Mouse (Mus musculus) myocyte (in vitro differentiated cells): ENCODE results near the gene Lrpprc. TPM values are rescaled to one million over a fixed set of nuclear protein-coding genes. Genes with fewer than 3 reads are reported as not detected.

ENCODE experiments used
- H3K27me3 ChIP-seq: one replicate; pipeline ENCODE4 v1.6.1; 2011; ENCODE audit not compliant: control insufficient read depth, insufficient read depth, insufficient read length
- H3K36me3 ChIP-seq: one replicate; pipeline ENCODE4 v1.6.1; 2011; ENCODE audit not compliant: control insufficient read depth, insufficient read depth
- H3K4me2 ChIP-seq: one replicate; pipeline ENCODE4 v1.6.1; 2011; ENCODE audit warnings: low read depth, control low read depth
- H3K4me3 ChIP-seq: one replicate; pipeline ENCODE4 v1.5.1; 2011; ENCODE audit warnings: mild to moderate bottlenecking, control low read depth, moderate library complexity
- H3K79me2 ChIP-seq: one replicate; pipeline ENCODE4 v1.6.1; 2011; ENCODE audit not compliant: control insufficient read depth, insufficient read depth
- H3ac ChIP-seq: one replicate; pipeline ENCODE4 v1.6.1; 2011; ENCODE audit not compliant: control insufficient read depth, insufficient read length
- CEBPB ChIP-seq: IDR thresholded peaks from 2 replicates; pipeline ENCODE4 v1.6.1; 2011; ENCODE audit warnings: mild to moderate bottlenecking, moderate library complexity; ENCODE audit not compliant: poor library complexity, insufficient read depth, severe bottlenecking
- E2F4 ChIP-seq: IDR thresholded peaks from one replicate; pipeline ENCODE4 v1.6.1; 2011; ENCODE audit warnings: mild to moderate bottlenecking, control low read depth, moderate library complexity; ENCODE audit not compliant: insufficient read depth
- MAX ChIP-seq: IDR thresholded peaks from one replicate; pipeline ENCODE4 v1.6.1; 2011; ENCODE audit warnings: low read depth, mild to moderate bottlenecking, control low read depth
- MYOD1 ChIP-seq, 3 experiments: IDR thresholded peaks; one replicate each; pipeline ENCODE4 v1.6.1; 2011; ENCODE audit warnings: control low read depth in 2 of 3, low read depth in 2 of 3, mild to moderate bottlenecking in 2 of 3, moderate library complexity in 1 of 3; ENCODE audit not compliant: insufficient read length in 2 of 3, control insufficient read depth in 1 of 3
- MYOG ChIP-seq, 3 experiments: IDR thresholded peaks; one replicate each; pipeline ENCODE4 v1.6.1; 2011; ENCODE audit warnings: control low read depth in 2 of 3, low read depth in 2 of 3, mild to moderate bottlenecking in 2 of 3; ENCODE audit not compliant: insufficient read length in 2 of 3, control insufficient read depth in 1 of 3, insufficient read depth in 1 of 3
- POLR2A ChIP-seq: IDR thresholded peaks from one replicate; pipeline ENCODE4 v1.6.1; 2011; ENCODE audit warnings: low read depth, mild to moderate bottlenecking, control low read depth, moderate library complexity; ENCODE audit not compliant: insufficient read length
- POLR2AphosphoS2 ChIP-seq: IDR thresholded peaks from one replicate; pipeline ENCODE4 v1.6.1; 2011; ENCODE audit warnings: low read depth, control low read depth; ENCODE audit not compliant: insufficient read length
- REST ChIP-seq: IDR thresholded peaks from one replicate; pipeline ENCODE4 v1.6.1; 2011; ENCODE audit warnings: mild to moderate bottlenecking, control low read depth, moderate library complexity; ENCODE audit not compliant: insufficient read depth, insufficient read length
- SRF ChIP-seq: IDR thresholded peaks from one replicate; pipeline ENCODE4 v1.6.1; 2011; ENCODE audit warnings: low read depth; ENCODE audit not compliant: control insufficient read depth, insufficient read length
- TCF12 ChIP-seq: IDR thresholded peaks from one replicate; pipeline ENCODE4 v1.6.1; 2011; ENCODE audit warnings: mild to moderate bottlenecking, control low read depth; ENCODE audit not compliant: poor library complexity, insufficient read depth, severe bottlenecking
- TCF3 ChIP-seq: IDR thresholded peaks from one replicate; pipeline ENCODE4 v1.6.1; 2011; ENCODE audit warnings: low read depth, control low read depth; ENCODE audit not compliant: insufficient read length
- USF1 ChIP-seq: IDR thresholded peaks from one replicate; pipeline ENCODE4 v1.6.1; 2011; ENCODE audit warnings: low read depth, mild to moderate bottlenecking, control low read depth, moderate library complexity
- polyA plus RNA-seq: library from polyadenylated mRNA; unstranded; fragments of >200 nt; fragmentation: generic; extraction: Trizol; gene quantifications from one replicate; pipeline ENCODE4 v1.2.1, GENCODE M21; 2012; ENCODE audit warnings: missing spikeins

The Lrpprc gene
- polyA plus RNA-seq, 1 experiment = 23.3 TPM

GRCm38 (mm10) chr17:84791156-84791555 lies 567 bp upstream of the Lrpprc start:
- Histone ChIP-seq H3K4me3 (peak overlapping the region; percentile 86), H3K36me3 (no peaks in the 10 kb centered on the region), H3K27me3 (no peaks in the 10 kb centered on the region), H3K4me2 (peak overlapping the region; percentile 98), H3ac (peak overlapping the region; percentile 78), H3K79me2 (peaks cover 42% of the 10 kb centered on the region)
- TF ChIP-seq REST (no peak), SRF (no peak), POLR2AphosphoS2 (no peak), MYOG (IDR thresholded peaks at IDR 0.05; ENCODE audit: control insufficient read depth in 1 of 3, insufficient read depth in 1 of 3, insufficient read length in 2 of 3, low read depth in 2 of 3) (no peak), TCF3 (no peak), USF1 (no peak), CEBPB (no peak), MAX (no peak), E2F4 (no peak), TCF12 (no peak), POLR2A (no peak), MYOD1 (IDR thresholded peaks at IDR 0.05; ENCODE audit: control insufficient read depth in 1 of 3, insufficient read length in 2 of 3, low read depth in 2 of 3) (no peak)

- H3K36me3 ChIP-seq = no peaks in the 10 kb centered on the region
- peak overlapping the region; percentile 86 for H3K4me3 ChIP-seq
- no peak for TF ChIP-seq TCF3
- no peak for TF ChIP-seq E2F4
- TF ChIP-seq SRF = no peak
- TF ChIP-seq MYOD1 (IDR thresholded peaks at IDR 0.05; ENCODE audit: control insufficient read depth in 1 of 3, insufficient read length in 2 of 3, low read depth in 2 of 3) = no peak
- TF ChIP-seq POLR2A = no peak
- no peak for TF ChIP-seq MAX
- no peak for TF ChIP-seq MYOG (IDR thresholded peaks at IDR 0.05; ENCODE audit: control insufficient read depth in 1 of 3, insufficient read depth in 1 of 3, insufficient read length in 2 of 3, low read depth in 2 of 3)
- TF ChIP-seq USF1 = no peak
- TF ChIP-seq REST = no peak
- no peak for TF ChIP-seq CEBPB
- TF ChIP-seq POLR2AphosphoS2 = no peak
- TF ChIP-seq TCF12 = no peak
- peak overlapping the region; percentile 78 for H3ac ChIP-seq
- peak overlapping the region; percentile 95 for H3K4me2 ChIP-seq
- H3K27me3 ChIP-seq = no peaks in the 10 kb centered on the region
- peaks cover 53% of the 10 kb centered on the region for H3K79me2 ChIP-seq
These were observed 546 bp downstream of the Lrpprc start for GRCm38 (mm10) chr17:84790043-84790442.

GRCm38 (mm10) chr17:84788376-84789125 lies 2.0 kb downstream of the Lrpprc start:
- no peaks in the 10 kb centered on the region for H3K36me3 ChIP-seq
- no peaks in the 10 kb centered on the region for H3K27me3 ChIP-seq
- peaks cover 68% of the 10 kb centered on the region for H3K79me2 ChIP-seq
- H3K4me3 ChIP-seq = peak overlapping the region; percentile 86
- peak overlapping the region; percentile 95 for H3K4me2 ChIP-seq
- TF ChIP-seq TCF3 = no peak
- no peak overlapping the region for H3ac ChIP-seq

GRCm38 (mm10) chr17:84787477-84787876 lies 3.1 kb downstream of the Lrpprc start:
- Histone ChIP-seq H3ac (no peak overlapping the region), H3K4me2 (no peak overlapping the region), H3K36me3 (no peaks in the 10 kb centered on the region), H3K4me3 (no peak overlapping the region), H3K27me3 (no peaks in the 10 kb centered on the region), H3K79me2 (peaks cover 74% of the 10 kb centered on the region)
- TF ChIP-seq POLR2A (no peak), POLR2AphosphoS2 (no peak), USF1 (no peak), TCF3 (no peak), MAX (no peak), REST (no peak), E2F4 (no peak), MYOD1 (IDR thresholded peaks at IDR 0.05; ENCODE audit: control insufficient read depth in 1 of 3, insufficient read length in 2 of 3, low read depth in 2 of 3) (no peak), SRF (no peak), TCF12 (no peak), MYOG (IDR thresholded peaks at IDR 0.05; ENCODE audit: control insufficient read depth in 1 of 3, insufficient read depth in 1 of 3, insufficient read length in 2 of 3, low read depth in 2 of 3) (no peak), CEBPB (no peak)

GRCm38 (mm10) chr17:84786911-84787310 lies 3.7 kb downstream of the Lrpprc start:
- Histone ChIP-seq H3K4me2 (no peak overlapping the region), H3K79me2 (peaks cover 78% of the 10 kb centered on the region), H3K36me3 (no peaks in the 10 kb centered on the region), H3K4me3 (no peak overlapping the region), H3ac (no peak overlapping the region), H3K27me3 (no peaks in the 10 kb centered on the region)
- TF ChIP-seq MAX (no peak), POLR2A (no peak), TCF12 (no peak), MYOD1 (IDR thresholded peaks at IDR 0.05; ENCODE audit: control insufficient read depth in 1 of 3, insufficient read length in 2 of 3, low read depth in 2 of 3) (no peak)
